Mouse (Mus musculus) cerebellum, postnatal 25 days (tissue): ENCODE data around the gene Spopl.
"Not testable (repeated sequence)": the region's sequence is repeated elsewhere in the genome, so short reads cannot be mapped to it uniquely, and the experiment has no call there.

Experiments
- DNase-seq, 2 experiments: peaks; one replicate each; pipeline ENCODE4 v3.0.0; 2021; ENCODE audit warnings: mixed read lengths in 2 of 2

The Spopl gene

DNA sequence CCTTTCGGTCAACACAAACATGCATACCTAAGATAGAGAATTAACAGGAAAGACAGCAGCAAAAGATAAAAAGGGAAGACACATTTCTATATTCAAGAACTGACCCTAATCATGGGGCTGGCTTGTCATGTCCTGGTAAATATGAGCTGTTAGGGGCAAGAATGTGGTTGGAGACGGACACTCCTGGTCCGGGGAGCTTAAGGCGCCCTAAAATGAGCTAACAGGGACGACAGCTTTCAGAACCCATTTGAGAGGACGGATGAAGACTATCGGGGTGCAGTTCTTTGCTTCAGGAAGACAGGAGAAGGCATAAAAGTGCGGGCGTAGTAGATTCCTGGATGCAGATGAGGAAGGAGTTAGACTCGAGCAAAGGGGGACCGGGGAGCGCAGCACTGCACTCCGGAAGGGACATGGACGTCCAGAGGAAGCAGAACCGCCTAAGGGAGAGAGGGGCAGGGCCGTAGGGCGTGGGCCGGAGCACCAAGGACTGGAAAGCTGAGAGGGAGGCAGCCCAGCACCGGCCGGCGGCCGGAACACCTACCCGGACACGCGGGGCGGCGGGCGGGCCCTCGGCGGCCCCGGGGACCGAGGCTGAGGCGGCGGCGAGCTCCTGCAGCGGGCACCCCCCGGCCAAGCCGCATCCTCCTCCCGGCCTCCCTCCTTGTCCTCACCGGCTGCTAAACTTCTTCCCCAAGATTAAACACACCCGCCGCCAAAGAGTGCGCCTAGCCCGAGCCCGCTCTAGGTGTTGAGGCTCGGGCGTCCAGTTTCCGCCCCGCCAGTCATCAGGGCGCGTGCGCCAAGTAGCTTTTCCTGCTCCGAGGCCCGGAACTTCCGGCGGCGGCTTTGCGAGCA lies at the start of gene Spopl:
Gene Spopl, minus strand, starts transcription at position 805 of the 855 bp plus-strand sequence.
- peak; percentile 89 to 93 for DNase-seq

DNA sequence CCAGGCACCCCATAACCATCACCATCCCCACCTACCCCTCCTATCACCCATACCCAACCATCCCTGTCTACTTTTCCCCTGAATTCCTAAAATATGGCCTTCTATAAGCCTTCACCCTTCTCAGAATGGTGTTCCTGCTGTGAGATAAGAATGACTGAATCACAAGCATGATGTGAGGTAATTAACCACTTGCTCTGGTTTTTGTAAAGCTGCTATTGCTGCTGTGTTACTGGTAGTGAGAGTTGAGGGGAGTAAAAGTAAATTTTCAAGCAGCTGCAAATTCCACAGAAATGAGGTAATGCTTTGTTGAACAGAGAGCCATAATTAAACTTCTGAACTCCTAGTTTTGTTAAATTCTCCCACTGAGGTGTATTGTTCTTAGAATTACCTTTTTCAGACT lies 48.2 kb upstream of the Spopl start:
- DNase-seq, result no peak

DNA sequence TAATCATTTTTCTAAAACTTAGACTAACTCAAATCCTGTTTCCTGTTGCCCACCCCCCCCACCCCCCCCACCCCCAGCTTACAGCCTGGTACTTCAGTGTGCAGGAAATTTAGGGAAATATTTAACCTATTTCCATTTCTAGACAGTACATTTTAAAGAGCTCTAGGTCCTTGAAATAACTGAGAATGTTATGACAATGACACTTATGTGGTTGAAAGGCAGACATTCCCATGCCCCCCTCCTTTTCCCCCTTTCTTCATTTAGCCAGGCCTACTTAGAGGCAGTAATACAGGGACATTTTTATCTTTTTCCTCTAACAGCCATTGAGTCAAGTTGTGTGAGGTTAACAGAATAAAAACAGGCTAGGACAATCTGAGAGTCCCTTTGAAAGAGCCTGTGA lies 46.1 kb upstream of the Spopl start:
- no peak for DNase-seq

DNA sequence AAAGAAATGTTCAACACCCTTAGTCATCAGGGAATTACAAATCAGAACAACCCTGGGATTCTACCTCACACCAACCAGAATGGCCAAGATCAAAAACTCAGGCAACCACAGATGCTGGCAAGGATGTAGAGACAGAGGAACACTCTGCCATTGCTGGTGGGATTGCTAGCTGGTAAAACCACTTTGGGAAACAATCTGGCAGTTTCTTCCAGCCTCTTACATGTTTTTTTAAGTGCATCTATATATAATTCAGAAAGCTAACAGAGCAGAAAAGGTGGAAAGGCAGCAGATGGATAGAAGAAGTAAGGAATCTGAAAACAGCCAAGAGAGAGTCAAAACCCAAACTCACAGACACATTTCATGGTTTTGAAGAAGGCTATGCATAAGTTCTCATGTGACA lies 33.5 kb upstream of the Spopl start:
- DNase-seq, result no peak

DNA sequence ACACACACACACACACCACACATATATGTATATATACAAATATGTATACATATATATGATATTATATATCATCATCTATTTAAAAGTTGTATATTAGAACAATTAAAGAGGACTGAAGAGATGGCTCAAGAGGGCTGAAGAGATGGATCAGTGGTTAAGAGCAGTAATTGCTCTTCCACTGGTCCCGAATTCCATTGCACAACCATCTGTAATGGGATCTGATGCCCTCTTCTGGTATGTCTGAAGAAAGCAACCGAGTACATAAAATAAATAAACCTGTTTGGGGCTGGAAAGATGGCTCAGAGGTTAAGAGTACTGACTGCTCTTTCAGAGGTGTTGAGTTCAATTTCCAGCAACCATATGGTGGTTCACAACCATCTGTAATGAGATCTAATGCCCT lies 16.9 kb upstream of the Spopl start:
- DNase-seq, result no peak

DNA sequence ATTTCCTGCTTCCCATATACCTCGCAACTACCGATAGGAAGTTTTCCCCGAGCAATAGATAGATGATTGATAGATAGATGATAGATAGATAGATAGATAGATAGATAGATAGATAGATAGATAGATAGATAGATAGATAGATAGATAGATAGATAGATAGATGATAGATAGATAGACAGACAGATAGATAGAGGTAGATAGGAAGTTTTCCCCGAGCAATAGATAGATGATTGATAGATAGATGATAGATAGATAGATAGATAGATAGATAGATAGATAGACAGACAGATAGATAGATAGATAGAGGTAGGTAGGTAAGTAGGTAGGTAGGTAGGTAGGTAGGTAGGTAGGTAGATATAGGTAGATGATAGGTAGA lies 239 bp upstream of the Spopl start:
- not testable (repeated sequence) for DNase-seq

DNA sequence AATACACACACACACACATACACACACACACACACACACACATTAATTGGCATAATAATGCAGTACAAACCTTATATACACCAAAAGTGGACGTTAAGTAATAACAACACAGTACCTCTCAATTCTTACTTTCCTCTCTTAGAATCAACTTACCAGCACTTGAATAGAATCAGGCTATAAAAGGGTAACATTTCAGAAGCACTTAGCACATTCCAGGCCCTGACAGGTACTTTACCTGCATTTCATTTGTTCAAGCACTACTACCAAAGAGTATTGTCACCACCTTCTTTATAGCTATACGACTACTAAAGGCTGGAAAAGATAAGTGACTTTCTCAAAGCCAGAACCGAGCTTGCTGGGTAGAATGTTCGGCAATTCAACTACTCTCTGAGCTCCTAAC lies 1.3 kb downstream of the Spopl start:
- no peak for DNase-seq

DNA sequence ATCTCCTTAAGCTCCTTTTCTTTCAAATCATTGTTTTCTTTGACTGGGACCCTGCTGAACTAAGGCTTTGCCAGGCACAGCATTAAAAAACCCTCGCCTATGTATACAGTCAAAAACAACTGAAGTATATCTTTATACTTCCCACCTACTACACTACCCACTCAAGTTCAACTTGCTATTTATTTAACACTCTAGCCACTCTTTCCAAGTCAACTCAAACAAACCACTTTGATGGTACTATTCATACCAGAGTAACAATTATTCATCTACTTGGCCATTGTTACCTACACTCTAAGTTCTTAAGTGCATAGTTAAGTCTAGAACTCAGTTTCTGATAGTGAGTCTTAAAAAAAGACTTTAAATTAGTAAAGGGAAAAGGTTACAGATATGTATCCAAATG lies 3.1 kb downstream of the Spopl start:
- DNase-seq, result no peak

DNA sequence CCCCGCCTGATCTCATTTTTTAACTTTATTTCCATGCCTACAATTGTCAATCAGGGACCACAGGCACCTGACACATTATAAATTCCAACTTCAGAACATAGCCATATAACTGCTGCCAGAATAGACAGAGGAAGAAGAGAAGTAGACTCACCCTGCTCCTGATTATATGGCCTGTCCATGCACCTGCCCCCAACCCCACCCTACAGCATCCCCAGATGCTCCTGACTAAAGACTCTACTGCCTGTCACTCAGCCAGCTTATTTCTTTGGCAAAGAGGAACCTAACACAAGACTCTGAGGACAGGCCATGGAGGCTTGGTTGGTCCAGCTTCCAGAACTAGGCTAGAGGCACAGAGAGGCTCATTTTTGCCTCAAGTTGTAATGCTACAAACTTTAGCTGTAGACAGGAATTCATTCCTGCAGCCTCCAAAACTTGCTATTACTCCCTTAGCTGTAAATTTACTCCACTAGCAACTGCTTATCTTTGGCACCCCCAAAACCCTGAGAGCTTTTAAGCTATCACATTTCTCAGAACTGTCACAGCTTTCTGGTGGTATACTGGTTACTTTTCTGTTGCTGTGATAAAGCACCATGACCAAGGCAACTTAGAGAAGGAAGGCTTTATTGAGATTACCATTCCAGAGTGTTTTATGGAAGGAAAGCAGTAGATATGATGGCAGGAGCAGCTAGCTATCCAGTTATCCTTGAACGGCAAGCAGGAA lies 6.7 kb downstream of the Spopl start:
- DNase-seq, result no peak

DNA sequence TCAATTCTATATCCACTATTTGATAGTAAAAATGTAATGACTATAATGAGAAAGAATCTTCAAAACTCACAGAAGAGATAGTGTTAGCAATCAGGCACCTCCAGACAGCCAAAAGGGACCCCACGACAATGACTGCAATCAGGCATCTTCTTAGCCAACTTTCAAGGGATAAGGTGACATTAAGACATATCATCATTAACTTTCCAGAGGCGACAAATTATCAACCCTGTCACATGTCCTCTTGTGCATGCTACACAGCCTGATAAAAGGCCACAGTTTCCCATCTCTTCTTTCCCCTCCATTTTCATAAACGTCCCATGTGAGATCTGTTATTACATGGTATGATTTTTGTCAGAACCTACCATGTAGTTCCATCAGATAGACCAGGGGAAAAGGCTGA lies 9.0 kb downstream of the Spopl start:
- no peak for DNase-seq

DNA sequence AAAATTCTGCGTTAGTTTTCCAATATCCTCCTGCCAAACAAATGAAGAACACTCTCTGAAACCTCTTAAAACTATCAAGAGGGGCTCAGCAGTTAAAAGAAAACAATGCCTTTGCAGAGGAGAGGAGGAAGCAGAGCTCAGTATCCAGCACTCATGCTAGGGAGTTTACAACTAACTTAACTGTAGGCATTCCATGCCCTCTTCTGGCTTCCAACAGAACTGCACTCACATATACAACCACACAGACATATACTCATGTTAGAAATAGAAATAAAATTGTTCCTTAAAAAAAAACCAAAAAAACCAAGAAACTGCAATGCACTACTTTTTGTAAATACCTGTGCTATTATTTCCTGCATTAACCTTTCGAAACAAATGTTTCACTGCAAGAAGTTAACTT lies 12.7 kb downstream of the Spopl start:
- no peak for DNase-seq

DNA sequence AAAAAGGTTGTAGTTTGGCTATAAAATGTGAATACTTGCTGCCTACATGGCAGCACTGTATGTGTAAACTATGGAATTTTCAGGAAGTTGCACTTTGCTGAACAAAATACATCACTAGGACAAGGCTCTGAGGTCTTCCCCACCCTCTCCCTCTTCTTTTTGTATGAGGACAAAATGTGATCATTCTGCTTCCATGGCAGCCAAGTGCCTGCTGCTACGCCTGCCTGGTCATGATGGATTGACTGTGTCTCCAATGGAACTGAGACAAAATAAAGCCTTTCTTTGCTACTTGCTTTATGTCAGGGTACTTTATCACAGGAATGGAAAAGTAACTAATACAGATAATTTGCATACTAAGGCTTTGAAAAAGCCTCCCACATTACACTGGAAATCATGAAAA lies 20.7 kb downstream of the Spopl start:
- no peak for DNase-seq

DNA sequence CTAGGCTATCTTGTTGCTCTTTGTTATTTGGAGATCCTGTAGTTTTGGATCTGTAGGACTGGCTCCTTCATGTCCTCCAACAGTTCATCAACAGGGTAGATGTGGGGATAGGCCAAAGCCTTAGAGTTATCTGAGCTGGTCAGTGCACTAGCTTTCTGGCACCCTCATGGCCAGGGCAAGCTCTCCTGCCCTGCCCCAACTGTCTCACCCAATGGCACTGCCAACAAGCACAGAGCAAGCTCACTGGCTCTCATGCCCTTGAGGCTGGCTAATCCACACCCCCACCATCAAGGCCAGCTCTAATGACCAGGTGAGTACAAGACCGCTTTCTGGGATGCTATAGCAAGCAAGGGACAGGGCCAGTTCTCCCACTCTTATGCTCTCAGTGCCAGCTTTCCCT lies 24.7 kb downstream of the Spopl start:
- DNase-seq, result no peak

DNA sequence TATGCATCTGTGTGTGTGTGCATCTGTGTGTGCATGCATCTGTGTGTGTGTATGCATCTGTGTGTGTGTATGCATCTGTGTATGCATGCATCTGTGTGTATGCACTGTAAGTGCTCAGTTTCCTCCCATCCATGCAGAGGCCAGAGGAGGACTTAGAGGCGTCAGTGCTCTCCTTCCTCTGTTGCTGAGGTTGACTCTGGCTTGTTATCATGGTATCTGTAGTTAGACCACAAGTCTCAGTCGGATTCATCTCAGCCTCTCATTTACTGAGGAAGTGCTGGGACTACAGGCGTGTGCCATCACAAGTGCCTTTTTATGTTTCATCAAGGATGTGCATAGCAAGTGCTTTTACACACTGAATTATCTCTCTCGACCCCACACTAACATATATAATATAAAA lies 31.9 kb downstream of the Spopl start:
- no peak for DNase-seq

DNA sequence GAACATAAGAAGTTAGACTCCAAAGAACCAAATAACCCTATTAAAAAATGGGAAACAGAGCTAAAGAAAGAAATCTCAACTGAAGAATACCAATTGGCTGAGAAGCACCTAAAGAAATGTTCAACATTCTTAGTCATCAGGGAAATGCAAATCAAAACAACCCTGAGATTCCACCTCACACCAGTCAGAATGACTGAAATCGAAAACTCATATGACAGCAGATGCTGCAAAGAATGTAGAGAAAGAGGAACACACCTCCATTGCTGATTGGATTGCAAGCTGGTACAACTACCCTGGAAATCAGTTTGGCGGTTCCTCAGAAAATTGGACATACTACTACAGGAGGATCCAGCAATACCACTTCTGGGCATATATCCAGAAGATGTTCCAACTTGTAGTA lies 44.2 kb downstream of the Spopl start:
- DNase-seq, result not testable (repeated sequence)

DNA sequence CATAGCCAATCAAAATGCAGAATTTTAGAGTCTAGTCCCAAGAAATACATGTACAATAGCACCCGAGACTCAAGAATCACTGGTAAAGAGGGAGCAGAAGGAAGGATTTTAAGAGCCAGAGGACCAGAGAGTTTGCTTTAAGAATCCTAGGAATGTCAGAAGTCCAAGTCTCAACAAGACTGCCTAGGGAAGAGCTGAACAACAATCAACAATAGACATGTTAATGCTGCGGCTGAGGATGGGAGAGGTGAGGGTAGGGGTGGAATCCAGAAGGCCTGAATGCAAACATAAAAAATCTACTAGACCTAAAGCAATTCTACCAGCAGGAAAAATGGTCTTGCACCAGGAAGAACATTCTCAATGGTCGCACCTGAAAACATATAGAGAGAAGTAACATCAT lies 66.8 kb downstream of the Spopl start:
- no peak for DNase-seq

DNA sequence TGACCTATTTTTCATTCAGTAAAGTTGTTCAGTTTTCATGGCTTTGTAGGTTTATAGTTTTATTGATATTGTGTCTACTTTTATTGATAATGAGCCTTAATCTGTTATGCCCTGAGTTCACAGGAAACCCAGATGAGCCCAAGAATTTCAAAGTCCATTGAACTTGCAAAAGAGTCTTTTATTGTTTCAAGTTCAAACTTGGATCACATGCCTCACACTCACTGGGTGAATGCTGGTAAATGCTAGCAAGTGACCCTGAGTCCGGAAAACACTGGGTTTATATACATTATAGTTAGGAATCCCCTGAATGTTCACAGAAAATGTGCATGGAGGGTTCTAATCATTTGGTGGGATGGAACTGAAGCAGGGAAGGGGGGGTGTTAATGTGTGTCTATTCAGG lies 90.2 kb downstream of the Spopl start:
- no peak for DNase-seq

DNA sequence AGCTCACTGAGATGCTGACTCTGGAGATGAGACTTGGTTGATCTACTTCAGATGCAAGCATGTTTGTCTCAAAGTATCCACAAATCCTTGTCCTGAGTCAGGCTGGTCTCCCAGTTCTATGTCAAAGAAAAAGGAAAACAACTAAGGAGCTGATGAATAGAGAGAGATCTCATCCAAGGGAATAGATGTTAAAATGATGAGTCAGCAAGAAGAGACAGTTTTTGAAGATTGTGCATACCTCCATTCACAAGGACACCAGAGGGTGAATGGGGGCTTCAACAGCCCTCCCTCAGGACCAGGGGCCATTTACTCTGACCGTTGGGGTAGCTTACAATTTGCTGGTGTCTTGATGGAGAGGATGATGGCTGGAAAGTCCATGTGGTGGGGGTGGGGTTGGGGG lies 104.4 kb downstream of the Spopl start:
- no peak for DNase-seq

DNA sequence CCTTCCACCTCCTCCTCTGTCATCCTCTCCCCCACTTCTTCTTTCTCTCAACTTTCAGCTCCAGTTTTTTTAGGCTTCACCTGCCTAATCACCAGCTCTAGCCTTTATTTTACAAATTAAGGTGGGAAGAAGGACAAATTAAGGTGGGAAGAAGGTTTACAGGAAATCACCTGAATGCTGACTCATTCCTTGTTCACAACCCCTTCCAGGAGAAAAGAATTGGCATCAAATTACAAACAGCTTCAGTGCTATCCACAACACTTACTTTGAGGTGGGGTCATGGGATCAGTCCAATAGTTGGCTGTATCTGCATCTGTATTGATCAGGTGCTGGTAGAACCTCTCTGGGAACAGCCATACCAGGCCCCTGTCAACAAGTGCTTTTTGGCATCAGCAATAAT lies 114.5 kb downstream of the Spopl start:
- no peak for DNase-seq
